Mouse (Mus musculus): ENCODE data around the gene Cdh1. TPM values are rescaled to one million over a fixed set of nuclear protein-coding genes. Genes with fewer than 3 reads are reported as not detected.
"Not testable (repeated sequence)": the region's sequence is repeated elsewhere in the genome, so short reads cannot be mapped to it uniquely, and the experiment has no call there.

The Cdh1 gene
- total and polyA plus RNA-seq, 3 experiments: 2.4 TPM; not detected in 2

- 78% methylated on average over 3 of the region's 3 CpGs for WGBS
- Histone ChIP-seq H3K4me1 (ENCODE audit: control insufficient read depth, insufficient read depth, low read length) (no peaks in the 10 kb centered on the region), H3K4me3 (no peak overlapping the region), H3K27me3 (ENCODE audit: control insufficient read depth, insufficient read depth, low read length) (no peaks in the 10 kb centered on the region), H3K79me2 (replicated peaks; ENCODE audit: control insufficient read depth, insufficient read depth, low read length) (no peaks in the 10 kb centered on the region), H3K27ac (no peak overlapping the region), H3K36me3 (ENCODE audit: control insufficient read depth, insufficient read depth, low read length) (no peaks in the 10 kb centered on the region), H3K9ac (ENCODE audit: low read depth, low read length) (no peak overlapping the region)
- TF ChIP-seq CTCF (IDR thresholded peaks at IDR 0.05): no peak
- TF ChIP-seq POLR2A (IDR thresholded peaks at IDR 0.05; ENCODE audit: insufficient read depth, low read depth, low read length): no peak
- TF ChIP-seq EP300 (IDR thresholded peaks at IDR 0.05; ENCODE audit: insufficient read depth, low read depth, low read length): no peak
- intact Hi-C loops (cut with DNase I): no loop called here
- no peak for DNase-seq
These were observed 17.5 kb upstream of the Cdh1 start for GRCm38 (mm10) chr8:106585671-106586037.

- Histone ChIP-seq H3K79me2 (replicated peaks; ENCODE audit: control insufficient read depth, insufficient read depth, low read length) (no peaks in the 10 kb centered on the region), H3K27me3 (ENCODE audit: control insufficient read depth, insufficient read depth, low read length) (no peaks in the 10 kb centered on the region), H3K9ac (ENCODE audit: low read depth, low read length) (no peak overlapping the region), H3K4me3 (no peak overlapping the region), H3K27ac (no peak overlapping the region), H3K36me3 (ENCODE audit: control insufficient read depth, insufficient read depth, low read length) (no peaks in the 10 kb centered on the region), H3K4me1 (ENCODE audit: control insufficient read depth, insufficient read depth, low read length) (no peaks in the 10 kb centered on the region)
- 75% methylated on average over 8 of the region's 8 CpGs for WGBS
- no peak for DNase-seq
- intact Hi-C loops (cut with DNase I): no loop called here
- TF ChIP-seq POLR2A (IDR thresholded peaks at IDR 0.05; ENCODE audit: insufficient read depth, low read depth, low read length) (no peak), EP300 (IDR thresholded peaks at IDR 0.05; ENCODE audit: insufficient read depth, low read depth, low read length) (no peak), CTCF (IDR thresholded peaks at IDR 0.05) (no peak)
These were observed 16.3 kb upstream of the Cdh1 start for GRCm38 (mm10) chr8:106586896-106587295.

GRCm38 (mm10) chr8:106588443-106589431 lies 14.4 kb upstream of the Cdh1 start:
- H3K4me1 ChIP-seq (ENCODE audit: control insufficient read depth, insufficient read depth, low read length): no peaks in the 10 kb centered on the region
- TF ChIP-seq EP300 (IDR thresholded peaks at IDR 0.05; ENCODE audit: insufficient read depth, low read depth, low read length): no peak
- TF ChIP-seq CTCF (IDR thresholded peaks at IDR 0.05): no peak
- TF ChIP-seq POLR2A (IDR thresholded peaks at IDR 0.05; ENCODE audit: insufficient read depth, low read depth, low read length): no peak
- H3K79me2 ChIP-seq (replicated peaks; ENCODE audit: control insufficient read depth, insufficient read depth, low read length): no peaks in the 10 kb centered on the region
- 36% methylated on average over 3 of the region's 3 CpGs for WGBS
- intact Hi-C loops (cut with DNase I): no loop called here
- H3K9ac ChIP-seq (ENCODE audit: low read depth, low read length): no peak overlapping the region
- H3K27me3 ChIP-seq (ENCODE audit: control insufficient read depth, insufficient read depth, low read length): no peaks in the 10 kb centered on the region
- H3K27ac ChIP-seq: no peak overlapping the region
- no peaks in the 10 kb centered on the region for H3K36me3 ChIP-seq (ENCODE audit: control insufficient read depth, insufficient read depth, low read length)
- H3K4me3 ChIP-seq: no peak overlapping the region
- DNase-seq: no peak

- Histone ChIP-seq H3K9ac (ENCODE audit: low read depth, low read length) (no peak overlapping the region), H3K4me3 (no peak overlapping the region), H3K27me3 (ENCODE audit: control insufficient read depth, insufficient read depth, low read length) (no peaks in the 10 kb centered on the region), H3K79me2 (replicated peaks; ENCODE audit: control insufficient read depth, insufficient read depth, low read length) (no peaks in the 10 kb centered on the region), H3K36me3 (ENCODE audit: control insufficient read depth, insufficient read depth, low read length) (no peaks in the 10 kb centered on the region), H3K4me1 (ENCODE audit: control insufficient read depth, insufficient read depth, low read length) (no peaks in the 10 kb centered on the region), H3K27ac (no peak overlapping the region)
- DNase-seq: no peak
- intact Hi-C loops (cut with DNase I): no loop called here
- TF ChIP-seq POLR2A (IDR thresholded peaks at IDR 0.05; ENCODE audit: insufficient read depth, low read depth, low read length) (no peak), CTCF (IDR thresholded peaks at IDR 0.05) (no peak), EP300 (IDR thresholded peaks at IDR 0.05; ENCODE audit: insufficient read depth, low read depth, low read length) (no peak)
- 46% methylated on average over 3 of the region's 3 CpGs for WGBS
These were observed 10.7 kb upstream of the Cdh1 start for GRCm38 (mm10) chr8:106592458-106592857.

GRCm38 (mm10) chr8:106595623-106596022 lies 7.5 kb upstream of the Cdh1 start:
- intact Hi-C loops (cut with DNase I); H3K36me3 ChIP-seq (ENCODE audit: control insufficient read depth, insufficient read depth, low read length); H3K4me1 ChIP-seq (ENCODE audit: control insufficient read depth, insufficient read depth, low read length); H3K79me2 ChIP-seq (replicated peaks; ENCODE audit: control insufficient read depth, insufficient read depth, low read length); H3K9ac ChIP-seq (ENCODE audit: low read depth, low read length); DNase-seq; H3K27me3 ChIP-seq (ENCODE audit: control insufficient read depth, insufficient read depth, low read length); H3K4me3 ChIP-seq; H3K27ac ChIP-seq: not testable (repeated sequence)
- WGBS: 85% methylated on average over 3 of the region's 3 CpGs

- Histone ChIP-seq H3K9ac (ENCODE audit: low read depth, low read length) (no peak overlapping the region), H3K79me2 (replicated peaks; ENCODE audit: control insufficient read depth, insufficient read depth, low read length) (no peaks in the 10 kb centered on the region), H3K4me3 (no peak overlapping the region), H3K27me3 (ENCODE audit: control insufficient read depth, insufficient read depth, low read length) (no peaks in the 10 kb centered on the region), H3K36me3 (ENCODE audit: control insufficient read depth, insufficient read depth, low read length) (no peaks in the 10 kb centered on the region), H3K27ac (no peak overlapping the region), H3K4me1 (ENCODE audit: control insufficient read depth, insufficient read depth, low read length) (no peaks in the 10 kb centered on the region)
- no peak for DNase-seq
- intact Hi-C loops (cut with DNase I): no loop called here
- WGBS: 93% methylated on average over 5 of the region's 5 CpGs
- TF ChIP-seq CTCF (IDR thresholded peaks at IDR 0.05) (no peak), EP300 (IDR thresholded peaks at IDR 0.05; ENCODE audit: insufficient read depth, low read depth, low read length) (no peak), POLR2A (IDR thresholded peaks at IDR 0.05; ENCODE audit: insufficient read depth, low read depth, low read length) (no peak)
These were observed 6.1 kb upstream of the Cdh1 start for GRCm38 (mm10) chr8:106597067-106597466.
